Mouse (Mus musculus) embryonic stem cell, embryonic (primary cell): ENCODE results near the gene Klk8.

Experiments
- CTCF ChIA-PET, 4 experiments: fragments of 300-600 bp in 2 of 4; fragments of 350-600 bp in 2 of 4; sonication (Branson Sonifier 250); formaldehyde crosslinking; loops; one replicate each; lab custom pipeline; 2022; ENCODE audit warnings: inconsistent platforms in 2 of 4; lab: Charles Lee
- POLR2A ChIA-PET, 4 experiments: fragments of 300-600 bp in 2 of 4; fragments of 350-600 bp in 2 of 4; sonication (Branson Sonifier 250); formaldehyde crosslinking; loops; one replicate each; lab custom pipeline; 2022; ENCODE audit warnings: antibody characterized with exemption in 4 of 4, inconsistent platforms in 1 of 4; lab: Charles Lee

Gene Klk8

DNA sequence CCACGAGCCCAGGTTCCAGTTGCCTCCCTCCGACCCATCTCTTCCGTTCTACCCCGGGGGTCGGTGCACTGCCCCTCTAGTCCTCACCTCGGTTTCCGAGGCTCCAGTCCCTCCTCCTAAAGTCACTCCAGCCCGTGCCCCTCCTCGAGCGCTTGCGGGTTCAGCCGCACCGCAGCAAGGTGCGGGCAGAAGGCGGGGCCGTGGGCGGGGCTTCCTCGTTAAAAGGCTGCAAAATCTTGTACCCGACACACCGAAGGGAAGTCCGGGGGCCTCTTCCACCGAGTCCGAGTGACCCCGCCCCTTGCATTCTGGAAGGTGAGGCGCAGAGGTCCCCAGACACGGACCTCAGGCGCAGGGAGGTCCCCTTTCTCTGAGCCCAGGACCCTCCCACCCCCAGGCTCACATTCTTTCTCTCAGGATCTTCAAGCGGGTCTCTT is at the start of gene Klk8:
Klk8 (plus strand) TSS at position 245 of the 437 bp plus-strand sequence.
- CTCF ChIA-PET, result interaction anchor here in 2 of 4 experiments (1.1 to 1.6 kb wide), 3 partner anchors 8 to 121 kb away, joined by 3 to 4 read pairs (median 4); no protein-coding TSS in a partner anchor

DNA sequence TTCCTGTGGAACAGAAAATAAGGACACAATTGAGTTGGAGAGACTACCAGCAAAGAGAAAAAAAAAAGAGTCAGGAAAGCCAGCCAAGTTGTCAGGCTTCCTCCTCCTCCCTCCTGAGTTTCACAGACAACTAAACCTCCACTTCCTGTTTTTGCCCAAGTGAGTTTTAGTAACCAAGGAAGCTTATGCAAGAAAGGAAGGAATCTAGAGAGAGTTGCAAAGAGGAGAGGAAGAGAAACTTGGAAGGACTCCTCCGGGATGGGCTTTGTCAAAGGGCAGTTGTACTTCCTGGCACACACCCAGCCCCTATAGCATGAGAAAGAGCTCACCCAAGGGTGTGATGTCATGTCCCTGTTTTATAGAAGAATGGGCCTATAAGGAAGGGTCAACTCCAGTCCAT is 49.6 kb upstream of the Klk8 start:
- ChIA-PET CTCF (interaction anchor here in 1 of 4 experiments (0.7 kb wide), 2 partner anchors 664 to 795 kb away, joined by 3 read pairs; no protein-coding TSS in a partner anchor), POLR2A (interaction anchor here in 1 of 4 experiments (0.5 to 1.1 kb wide), 2 partner anchors 64 to 1068 kb away, joined by 3 read pairs; partner anchors contain the start of gene Nup62)

More for the DNA sequence above, at the start of gene Klk8:
- POLR2A ChIA-PET, result interaction anchor here in 3 of 4 experiments (0.6 to 1.6 kb wide), 12 partner anchors 8 to 217 kb away, joined by 3 to 7 read pairs (median 4); partner anchors contain the start of genes Ctu1 (in 1 of the 3) and Klk10 (in 1 of the 3)

DNA sequence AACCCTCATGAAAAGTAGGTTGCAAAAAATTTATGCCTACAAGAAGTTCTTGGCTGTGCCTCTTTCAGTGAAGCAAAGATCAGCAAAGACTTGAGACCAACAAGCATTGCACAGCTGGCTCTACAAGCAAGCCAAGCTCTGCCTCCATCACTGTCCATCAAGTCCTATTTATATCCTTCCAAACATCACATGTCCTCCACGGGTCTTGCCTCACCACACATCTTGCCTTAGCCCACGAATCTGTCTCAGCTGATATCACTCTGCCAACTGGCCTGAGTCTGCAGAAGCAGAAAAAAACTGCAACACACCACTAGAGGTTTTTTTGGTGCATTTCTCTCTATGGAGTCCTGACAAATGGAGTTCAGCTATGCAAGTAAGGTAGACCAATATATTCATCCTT is 44.6 kb upstream of the Klk8 start:
- CTCF ChIA-PET, result no interaction called here

DNA sequence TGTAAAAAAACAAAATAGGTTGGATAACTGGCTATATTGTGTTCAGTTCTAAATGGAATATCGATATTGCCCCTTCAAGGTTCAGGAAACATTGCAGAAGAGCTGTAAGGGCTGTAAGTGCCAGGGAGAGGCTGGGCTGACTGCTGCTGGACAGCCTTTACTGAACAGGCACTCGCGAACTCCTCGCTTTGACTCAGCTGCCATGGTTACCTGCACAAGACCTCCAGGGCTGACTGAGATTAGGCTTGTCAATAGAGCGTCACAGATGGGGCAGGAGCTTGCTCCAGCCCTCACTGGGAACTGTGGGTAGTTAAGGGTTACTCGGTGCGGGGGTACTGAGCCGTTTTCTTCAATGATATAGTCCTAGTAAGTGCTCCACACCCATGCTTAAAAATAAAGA is 30.9 kb upstream of the Klk8 start:
- ChIA-PET CTCF (interaction anchor here in 1 of 4 experiments (0.7 kb wide), 1 partner anchor 14 kb away, joined by 3 read pairs; no protein-coding TSS in a partner anchor), POLR2A (no interaction called here)

More for the DNA sequence above, 44.6 kb upstream of the Klk8 start:
- POLR2A ChIA-PET, result interaction anchor here in 1 of 4 experiments (0.7 kb wide), 1 partner anchor 14 kb away, joined by 3 read pairs; no protein-coding TSS in a partner anchor

DNA sequence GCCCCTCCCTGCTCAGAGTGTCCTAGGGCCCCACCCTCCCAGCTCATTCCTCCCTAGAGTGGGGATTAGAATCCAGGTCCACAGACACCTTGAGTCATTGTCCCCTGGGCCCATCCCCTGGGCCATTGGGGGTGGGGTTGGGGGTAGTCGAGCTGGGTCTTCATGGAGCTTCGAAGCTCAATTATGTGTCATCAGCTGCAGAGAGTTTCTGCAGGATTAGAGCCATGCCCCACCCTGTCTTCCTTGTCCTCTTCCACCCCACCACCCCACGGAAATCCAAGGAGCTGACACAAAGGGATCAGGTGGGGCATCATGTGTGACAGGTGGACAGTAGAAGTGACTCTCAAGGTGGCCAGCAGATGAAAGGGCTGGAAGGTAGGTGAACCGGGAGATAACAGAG is 28.8 kb upstream of the Klk8 start, which contains the start of gene Klk12:
Klk12 (plus strand) TSS at position 301 of the 400 bp plus-strand sequence.
- ChIA-PET CTCF (interaction anchor here in 2 of 4 experiments (0.7 to 1.2 kb wide), 2 partner anchors 14 to 86 kb away, joined by 3 to 4 read pairs; no protein-coding TSS in a partner anchor), POLR2A (interaction anchor here in 1 of 4 experiments (0.6 to 1.2 kb wide), 2 partner anchors 8 to 188 kb away, joined by 3 read pairs; no protein-coding TSS in a partner anchor)

DNA sequence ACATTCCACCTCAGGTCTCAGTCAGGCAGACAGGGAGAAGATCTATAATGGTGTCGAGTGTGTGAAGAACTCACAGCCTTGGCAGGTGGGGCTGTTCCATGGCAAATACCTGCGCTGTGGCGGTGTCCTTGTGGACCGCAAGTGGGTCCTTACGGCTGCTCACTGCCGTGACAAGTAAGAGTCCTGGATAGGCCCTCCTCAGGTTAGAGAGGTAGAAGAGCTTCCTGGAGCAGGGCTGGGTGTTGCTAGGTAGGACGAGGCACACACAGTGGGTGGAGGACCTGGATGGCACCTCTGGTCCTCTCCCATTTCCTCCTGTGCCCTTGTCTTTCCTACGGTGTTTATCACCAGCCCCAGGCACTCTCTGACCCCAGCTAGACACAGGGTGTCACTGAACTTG is 27.7 kb upstream of the Klk8 start:
- ChIA-PET POLR2A (no interaction called here), CTCF (no interaction called here)

DNA sequence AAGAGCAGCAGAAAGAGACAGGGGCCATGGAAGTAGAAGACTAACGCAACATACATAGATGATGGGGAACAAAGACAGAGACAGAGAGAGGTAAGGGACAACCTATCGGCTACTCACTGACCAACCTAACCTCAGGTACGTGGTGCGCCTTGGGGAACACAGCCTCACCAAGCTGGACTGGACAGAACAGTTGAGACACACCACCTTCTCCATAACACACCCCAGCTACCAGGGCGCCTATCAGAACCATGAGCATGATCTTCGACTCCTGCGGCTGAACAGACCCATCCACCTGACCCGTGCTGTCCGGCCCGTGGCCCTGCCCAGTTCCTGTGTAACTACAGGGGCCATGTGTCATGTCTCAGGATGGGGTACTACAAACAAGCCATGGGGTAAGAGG is 26.7 kb upstream of the Klk8 start:
- POLR2A ChIA-PET, result no interaction called here
- CTCF ChIA-PET, result no interaction called here

DNA sequence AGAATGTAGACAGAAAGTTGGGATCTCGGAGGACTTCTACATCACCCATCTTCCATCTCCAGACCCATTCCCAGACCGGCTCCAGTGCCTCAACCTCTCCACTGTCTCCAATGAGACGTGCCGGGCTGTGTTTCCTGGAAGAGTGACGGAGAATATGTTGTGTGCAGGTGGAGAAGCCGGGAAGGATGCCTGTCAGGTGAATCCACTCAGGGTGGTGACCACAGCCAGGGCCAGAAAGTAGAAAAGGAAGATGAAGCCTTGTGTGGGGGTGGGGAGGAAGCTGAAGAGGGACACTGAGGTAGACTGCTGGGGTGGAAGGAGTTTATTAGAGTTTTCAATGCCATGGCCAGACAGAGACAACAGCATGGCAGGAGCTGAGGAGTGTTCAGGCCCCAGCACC is 25.5 kb upstream of the Klk8 start:
- POLR2A ChIA-PET, result no interaction called here

DNA sequence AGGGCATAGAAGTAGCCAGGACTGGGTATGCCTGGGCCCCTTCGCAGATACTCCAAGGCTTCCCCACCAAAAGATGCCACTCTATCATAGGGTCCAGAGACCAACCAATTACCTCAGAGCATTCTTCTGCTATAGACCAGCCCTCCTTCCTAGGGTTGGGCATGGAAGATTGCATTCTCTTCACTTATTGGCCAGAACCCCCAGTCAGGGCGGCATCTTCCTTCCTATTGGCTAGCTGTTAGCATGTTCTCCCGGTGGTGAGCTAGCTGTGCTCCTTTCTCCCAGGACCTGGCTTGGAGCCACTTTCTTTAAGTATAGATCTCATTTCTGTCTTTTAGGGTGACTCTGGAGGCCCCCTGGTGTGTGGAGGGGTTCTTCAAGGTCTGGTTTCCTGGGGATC is 24.5 kb upstream of the Klk8 start:
- ChIA-PET CTCF (interaction anchor here in 3 of 4 experiments (0.5 to 1.3 kb wide), 4 partner anchors 10 to 1128 kb away, joined by 3 to 9 read pairs (median 4); no protein-coding TSS in a partner anchor), POLR2A (interaction anchor here in 3 of 4 experiments (0.5 to 1.1 kb wide), 3 partner anchors 8 to 532 kb away, joined by 3 to 4 read pairs (median 3); partner anchors contain the start of gene Klk10 (in 1 of the 3))

More for the DNA sequence above, 25.5 kb upstream of the Klk8 start:
- CTCF ChIA-PET, result no interaction called here

DNA sequence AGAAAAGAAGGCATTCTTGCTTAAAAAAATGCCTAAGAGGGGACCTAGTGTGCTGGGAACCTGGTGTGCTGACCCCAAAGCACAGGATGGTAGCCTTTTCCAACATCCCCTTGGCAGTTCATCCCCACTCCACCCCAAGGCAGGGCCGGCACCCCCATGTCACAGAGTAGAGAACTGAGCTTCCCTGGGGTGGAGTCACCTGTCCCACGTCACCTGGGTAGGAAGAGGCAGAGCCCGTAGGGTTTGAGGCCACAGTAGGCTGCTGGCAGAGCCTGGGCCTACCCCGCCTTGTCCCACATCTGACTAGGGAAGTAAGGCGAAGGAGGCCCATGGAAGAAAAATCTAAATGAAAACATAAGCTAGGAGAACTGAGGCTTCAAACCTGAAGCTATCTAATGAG is 23.0 kb upstream of the Klk8 start, which contains the start of gene Klk11:
Klk11 (plus strand) TSS at position 241 of the 400 bp plus-strand sequence.
- ChIA-PET CTCF (interaction anchor here in 1 of 4 experiments (1.3 kb wide), 1 partner anchor 8 kb away, joined by 3 read pairs; no protein-coding TSS in a partner anchor), POLR2A (interaction anchor here in 2 of 4 experiments (0.5 to 0.6 kb wide), 3 partner anchors 33 to 1340 kb away, joined by 3 read pairs; no protein-coding TSS in a partner anchor)

DNA sequence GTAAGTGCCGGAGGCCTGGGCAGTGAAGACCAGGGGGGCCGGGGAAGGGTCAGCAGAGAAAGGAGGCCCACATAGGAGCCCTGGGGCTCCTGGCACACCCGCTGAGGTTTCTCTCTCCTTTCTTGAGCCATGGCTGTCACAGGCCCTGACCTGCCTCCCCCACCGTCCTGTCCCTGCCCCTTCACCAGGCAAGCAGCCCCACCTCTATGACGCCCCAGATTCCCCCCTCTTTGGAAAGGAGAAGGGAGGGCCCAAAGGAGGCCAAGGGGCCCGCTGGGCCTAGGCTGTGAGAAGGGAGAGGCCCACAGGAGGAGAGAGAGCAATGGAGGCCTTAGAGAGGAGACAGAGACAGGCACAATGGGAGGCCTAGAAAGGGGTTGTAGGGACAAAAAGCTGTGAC is 22.6 kb upstream of the Klk8 start:
- ChIA-PET POLR2A (interaction anchor here in 2 of 4 experiments (0.6 kb wide), 2 partner anchors 33 to 1339 kb away, joined by 3 read pairs; no protein-coding TSS in a partner anchor), CTCF (interaction anchor here in 2 of 4 experiments (0.7 to 0.8 kb wide), 2 partner anchors 97 to 118 kb away, joined by 3 to 5 read pairs; no protein-coding TSS in a partner anchor)

DNA sequence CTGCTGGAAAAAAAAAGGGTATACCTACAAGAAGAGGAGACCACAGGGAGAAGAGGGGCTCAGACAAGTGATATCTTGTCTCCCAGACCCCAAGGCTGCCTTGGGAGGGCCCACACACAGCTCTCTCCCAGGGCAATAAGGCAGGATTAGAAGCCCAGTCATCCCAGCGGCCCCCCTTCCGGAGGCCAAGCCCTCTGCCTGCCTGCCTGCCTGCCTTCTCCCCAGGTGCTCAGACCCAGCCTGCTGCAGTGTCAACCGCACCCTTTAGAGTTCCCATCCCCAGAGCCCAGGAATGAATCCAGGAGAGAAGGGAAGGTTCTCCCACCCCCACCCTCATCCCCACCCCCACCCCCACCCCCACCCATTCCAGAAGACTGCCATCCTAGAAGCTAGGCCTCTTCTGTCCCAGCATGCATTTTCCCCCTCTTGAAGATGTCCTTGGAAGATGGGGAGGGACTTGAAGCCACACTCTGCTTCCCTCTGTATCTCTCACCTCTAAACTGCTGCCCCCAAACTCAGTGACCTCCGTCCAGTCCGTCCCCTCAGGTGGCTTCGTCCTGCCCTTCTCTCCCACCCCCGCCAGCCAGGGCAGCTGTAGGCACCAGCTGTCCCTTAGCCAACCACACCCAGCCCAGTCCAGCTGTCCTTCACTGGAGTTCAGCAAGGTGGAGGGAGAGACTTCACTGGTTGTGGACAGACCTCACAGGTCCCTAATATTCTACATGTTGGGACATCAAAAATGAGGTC is 21.9 kb upstream of the Klk8 start:
- CTCF ChIA-PET, result interaction anchor here in 2 of 4 experiments (0.6 to 0.9 kb wide), 4 partner anchors 17 to 118 kb away, joined by 3 to 6 read pairs (median 4); partner anchors contain the start of gene Klk9 (in 1 of the 2)
- POLR2A ChIA-PET, result interaction anchor here in 1 of 4 experiments (0.6 kb wide), 1 partner anchor 102 kb away, joined by 3 read pairs; no protein-coding TSS in a partner anchor

DNA sequence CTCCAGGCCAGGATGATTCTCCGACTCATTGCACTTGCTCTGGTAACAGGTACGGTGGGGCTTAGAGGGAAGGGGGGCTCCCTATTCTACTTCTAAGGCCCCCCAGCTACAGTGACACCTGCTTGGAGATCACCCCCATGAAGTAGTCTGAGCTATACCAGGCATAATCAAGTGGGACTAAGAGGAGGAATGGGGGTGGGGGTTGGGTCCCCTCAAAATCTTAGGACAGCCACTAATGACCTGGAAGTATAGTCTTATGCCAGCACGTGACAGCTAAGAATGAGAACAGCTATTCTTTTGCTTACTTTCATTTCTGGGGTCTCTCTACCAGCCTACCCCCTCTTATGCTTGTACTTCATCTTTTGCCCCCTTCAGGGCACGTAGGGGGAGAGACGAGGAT is 20.9 kb upstream of the Klk8 start:
- ChIA-PET POLR2A (interaction anchor here in 1 of 4 experiments (0.6 kb wide), 1 partner anchor 686 kb away, joined by 3 read pairs; no protein-coding TSS in a partner anchor), CTCF (interaction anchor here in 1 of 4 experiments (0.6 kb wide), 1 partner anchor 449 kb away, joined by 3 read pairs; no protein-coding TSS in a partner anchor)

DNA sequence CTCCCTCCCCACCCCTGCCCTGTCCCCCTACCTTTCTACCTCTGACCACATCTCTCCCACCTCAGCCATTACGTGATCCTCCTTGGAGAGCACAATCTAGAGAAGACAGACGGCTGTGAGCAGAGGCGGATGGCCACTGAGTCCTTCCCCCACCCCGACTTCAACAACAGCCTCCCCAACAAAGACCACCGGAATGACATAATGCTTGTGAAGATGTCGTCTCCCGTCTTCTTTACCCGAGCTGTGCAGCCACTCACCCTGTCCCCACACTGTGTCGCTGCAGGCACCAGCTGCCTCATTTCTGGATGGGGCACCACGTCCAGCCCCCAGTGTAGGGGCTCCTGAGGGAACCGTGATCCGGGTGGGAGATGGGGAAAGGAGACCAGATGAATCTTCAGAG is 20.0 kb upstream of the Klk8 start:
- CTCF ChIA-PET, result interaction anchor here in 1 of 4 experiments (0.7 kb wide), 1 partner anchor 1793 kb away, joined by 3 read pairs; no protein-coding TSS in a partner anchor

DNA sequence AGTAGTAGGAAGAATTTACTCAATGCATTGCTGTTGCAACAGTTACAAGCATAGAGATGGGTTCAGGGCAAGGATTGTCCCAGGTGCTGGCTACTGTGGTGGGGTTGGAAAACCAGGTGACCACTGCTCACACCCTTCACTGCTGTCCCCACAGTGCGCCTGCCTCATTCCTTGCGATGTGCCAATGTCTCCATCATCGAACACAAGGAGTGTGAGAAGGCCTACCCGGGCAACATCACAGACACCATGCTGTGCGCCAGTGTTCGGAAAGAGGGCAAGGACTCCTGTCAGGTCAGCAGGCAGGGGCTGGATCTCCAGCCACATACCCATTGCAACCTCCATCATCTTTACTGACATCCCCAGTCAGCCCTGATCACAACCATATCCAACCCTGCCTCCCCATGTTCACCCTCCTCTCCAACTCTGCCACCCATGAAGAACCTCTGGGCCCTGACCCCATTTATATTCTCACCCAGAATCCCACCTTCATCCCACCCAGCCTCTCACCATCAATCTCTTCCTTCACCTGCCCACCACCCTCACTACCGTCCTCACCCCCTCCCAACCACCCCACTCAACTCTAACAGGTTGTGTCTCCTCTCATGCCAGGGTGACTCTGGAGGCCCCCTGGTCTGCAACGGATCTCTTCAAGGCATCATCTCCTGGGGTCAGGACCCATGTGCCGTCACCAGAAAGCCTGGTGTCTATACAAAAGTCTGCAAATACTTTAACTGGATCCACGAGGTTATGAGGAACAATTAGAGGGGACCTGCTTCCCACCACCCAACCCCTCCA is 19.0 kb upstream of the Klk8 start:
- CTCF ChIA-PET, result no interaction called here

More for the DNA sequence above, 20.0 kb upstream of the Klk8 start:
- POLR2A ChIA-PET, result no interaction called here

DNA sequence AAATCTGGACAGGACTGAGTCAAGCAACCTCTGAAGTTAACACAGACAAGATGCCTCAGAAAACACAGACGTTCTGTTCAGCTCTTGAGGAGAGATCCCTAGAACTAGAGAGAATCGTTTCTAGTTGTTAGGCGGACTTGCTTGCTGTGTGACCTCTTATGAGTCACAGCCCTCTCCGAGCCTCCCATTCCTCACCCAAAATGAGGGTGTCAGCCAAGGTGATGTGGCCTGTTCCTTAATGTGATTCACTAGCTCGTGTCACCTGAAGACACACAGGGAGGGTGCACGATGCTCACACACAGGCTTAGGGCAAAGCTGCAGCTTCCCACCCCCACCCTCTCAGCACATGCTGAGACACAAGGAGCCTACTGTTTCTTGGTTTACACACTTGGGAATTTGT is 17.1 kb upstream of the Klk8 start:
- CTCF ChIA-PET, result interaction anchor here in 3 of 4 experiments (0.6 to 2.5 kb wide), 7 partner anchors 9 to 511 kb away, joined by 3 to 17 read pairs (median 5); partner anchors contain the start of gene Ctu1 (in 1 of the 3)
- POLR2A ChIA-PET, result interaction anchor here (0.7 to 2.0 kb wide), 9 partner anchors 7 to 768 kb away, joined by 3 to 6 read pairs (median 4); partner anchors contain the start of genes Ctu1 (in 1 of the 4) and Klk8 (in 1 of the 4)

More for the DNA sequence above, 19.0 kb upstream of the Klk8 start:
- POLR2A ChIA-PET, result no interaction called here

DNA sequence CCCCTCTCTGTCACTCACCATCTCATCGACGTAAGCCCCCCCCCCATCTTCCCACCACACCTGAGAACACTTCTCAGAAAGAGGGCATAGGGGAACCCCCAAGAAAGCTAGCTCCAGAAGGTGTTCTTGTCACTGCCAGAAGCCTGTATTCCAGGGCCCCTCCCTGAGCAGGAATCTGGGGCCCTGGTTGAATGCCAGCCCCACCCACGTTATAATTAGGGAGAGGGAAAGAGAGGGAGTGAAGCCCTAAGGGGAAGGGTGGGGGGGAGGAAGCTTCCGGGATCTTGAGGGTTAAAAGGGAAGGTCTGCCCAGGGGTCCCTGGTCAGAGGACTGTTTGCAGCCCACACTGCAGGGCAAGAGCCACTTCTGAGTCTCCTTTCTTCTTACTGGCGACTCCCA is 16.6 kb upstream of the Klk8 start, which contains the start of gene Klk10:
Klk10 (plus strand) TSS at position 290 of the 400 bp plus-strand sequence.
- POLR2A ChIA-PET, result interaction anchor here (0.6 to 2.0 kb wide), 13 partner anchors 8 to 767 kb away, joined by 3 to 9 read pairs (median 4); partner anchors contain the start of genes Ctu1 (in 1 of the 4) and Klk8 (in 1 of the 4)
- CTCF ChIA-PET, result interaction anchor here in 3 of 4 experiments (0.6 to 2.5 kb wide), 11 partner anchors 9 to 510 kb away, joined by 3 to 17 read pairs (median 5); partner anchors contain the start of gene Ctu1 (in 1 of the 3)
